Mouse (Mus musculus): ENCODE results near the gene Tnfsf13b. TPM values are rescaled to one million over a fixed set of nuclear protein-coding genes. Genes with fewer than 3 reads are reported as not detected.

The Tnfsf13b gene
- total RNA-seq, 1 experiment from 2014 or later, result 15.4 TPM

DNA sequence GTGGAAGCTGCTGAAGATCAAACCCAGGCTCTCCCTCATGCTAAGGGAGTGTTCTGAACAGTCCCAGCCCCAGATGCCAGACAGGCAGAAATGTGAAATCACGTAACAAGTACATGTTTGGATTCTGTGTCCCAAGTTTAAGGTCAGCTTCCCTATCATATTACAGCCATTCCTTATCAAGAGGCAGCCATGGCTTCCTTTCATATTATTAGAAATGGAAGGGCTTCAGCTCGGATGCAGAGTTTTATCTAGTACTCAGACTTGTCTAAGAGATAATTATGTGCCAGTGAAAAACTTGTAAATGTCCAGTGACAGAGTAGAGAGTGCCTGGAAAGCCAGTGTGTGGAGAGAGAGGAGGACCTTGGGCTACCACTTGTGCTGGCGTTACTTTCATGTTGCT lies 34.6 kb downstream of the Tnfsf13b start:
- no peak for ATAC-seq (ENCODE audit: extremely low read depth, insufficient number of reproducible peaks, low FRiP score, poor library complexity, severe bottlenecking)

DNA sequence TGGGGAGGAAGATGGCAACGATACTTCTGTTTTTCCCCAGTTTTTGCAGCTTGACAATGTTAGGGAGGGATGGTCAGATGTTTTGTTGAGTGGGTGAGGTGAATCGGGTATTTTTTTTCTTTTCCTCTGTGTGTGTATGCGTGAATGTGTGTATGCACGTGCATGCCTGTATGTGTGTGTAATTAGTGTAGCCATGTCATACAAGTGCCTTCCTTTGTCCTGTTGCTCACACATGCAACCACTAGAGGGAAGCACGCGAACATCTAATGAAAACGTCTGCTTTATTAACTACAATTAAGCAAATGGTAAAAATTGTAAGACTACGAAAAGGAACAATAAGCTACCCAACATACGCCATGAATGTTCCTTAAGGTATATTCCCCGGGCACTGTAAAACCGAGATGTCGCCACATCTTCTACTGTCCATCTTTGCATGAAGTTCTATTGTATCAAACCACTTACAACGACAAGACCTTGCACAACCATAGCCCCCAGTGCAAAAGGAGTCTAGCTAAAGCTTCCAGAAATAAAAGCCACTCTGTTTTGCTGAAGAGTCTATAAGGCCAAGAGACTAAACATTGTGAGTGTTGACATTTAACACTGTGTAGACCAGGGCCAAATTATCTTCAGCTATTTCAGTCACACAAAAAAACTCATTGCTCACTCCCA lies 37.7 kb downstream of the Tnfsf13b start:
- no peak for ATAC-seq (ENCODE audit: extremely low read depth, insufficient number of reproducible peaks, low FRiP score, poor library complexity, severe bottlenecking)

DNA sequence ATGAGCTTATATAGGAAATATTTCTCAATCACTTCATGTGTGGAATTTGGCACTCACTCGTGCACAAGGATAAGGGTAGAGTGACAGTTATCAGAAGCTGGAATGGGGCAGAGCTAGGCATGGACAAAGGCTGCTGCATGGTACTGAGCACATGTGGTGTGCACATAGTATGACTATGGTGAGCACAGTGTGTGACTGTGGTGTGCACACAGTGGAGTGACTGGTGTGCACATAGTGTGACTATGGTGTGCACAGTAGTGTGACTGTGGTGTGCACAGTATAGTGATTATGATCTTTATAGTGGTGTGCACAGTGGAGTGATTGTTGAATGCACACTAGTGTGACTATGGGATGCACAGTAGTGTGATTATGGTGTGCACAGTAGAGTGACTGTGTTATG lies 39.5 kb downstream of the Tnfsf13b start:
- ATAC-seq (ENCODE audit: extremely low read depth, insufficient number of reproducible peaks, low FRiP score, poor library complexity, severe bottlenecking), result no peak

DNA sequence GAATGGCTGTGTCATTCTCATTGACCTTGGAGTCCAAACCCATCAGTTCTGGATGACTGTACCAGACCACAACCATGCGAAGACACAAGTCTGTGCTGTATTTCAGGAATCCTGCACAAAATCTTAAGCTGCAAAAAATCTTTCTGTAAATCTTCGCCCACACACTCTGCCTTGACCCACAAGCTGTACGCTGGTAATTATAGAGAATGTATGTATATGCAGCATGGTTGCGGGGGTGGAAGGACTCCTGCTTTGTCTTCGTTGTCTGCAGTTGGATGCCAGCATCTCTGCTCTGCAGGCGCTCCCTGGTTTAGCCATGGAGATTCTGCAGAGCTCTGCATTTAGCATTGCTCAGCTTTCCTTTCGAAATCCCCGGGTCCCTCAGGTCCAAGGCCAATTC lies 42.9 kb downstream of the Tnfsf13b start:
- no peak for ATAC-seq (ENCODE audit: extremely low read depth, insufficient number of reproducible peaks, low FRiP score, poor library complexity, severe bottlenecking)

DNA sequence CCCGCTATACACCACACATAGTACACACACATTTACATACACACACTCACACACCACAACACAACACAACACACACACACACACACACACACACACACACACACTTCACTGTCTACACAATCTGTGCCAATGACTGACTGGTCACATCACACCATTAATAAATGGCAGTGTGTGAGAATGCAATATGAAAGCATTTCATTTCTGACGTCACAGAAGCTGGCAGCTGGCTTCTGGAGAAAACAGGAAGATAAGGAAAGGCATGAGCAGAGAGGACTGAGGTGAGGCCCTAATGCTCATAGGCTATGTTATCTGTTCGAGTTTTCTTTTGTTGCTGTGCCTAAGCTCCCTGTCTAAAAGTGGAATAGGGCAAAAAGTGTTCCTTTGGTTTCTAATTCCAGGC lies 45.3 kb downstream of the Tnfsf13b start:
- ATAC-seq (ENCODE audit: extremely low read depth, insufficient number of reproducible peaks, low FRiP score, poor library complexity, severe bottlenecking), result no peak

DNA sequence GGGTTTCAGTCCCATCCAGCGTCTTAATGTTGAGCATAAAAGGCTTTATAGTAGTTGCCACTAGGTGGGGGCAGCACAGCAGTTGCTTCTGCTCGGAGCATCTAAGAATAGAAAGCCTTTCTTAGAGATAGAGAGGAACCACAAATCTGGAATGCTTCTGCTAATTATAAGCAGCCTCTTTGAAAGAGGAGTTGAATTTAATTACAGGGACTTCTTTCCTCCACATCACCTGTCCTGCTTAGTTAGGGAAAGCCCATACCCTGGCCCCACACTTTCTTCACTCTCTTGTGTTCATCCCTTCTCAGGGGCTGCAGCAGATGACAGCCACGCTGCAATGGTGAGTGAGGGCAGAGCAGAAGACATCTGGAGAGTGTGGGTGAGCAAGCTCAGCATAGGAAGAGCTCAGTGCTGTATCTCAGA lies 47.3 kb downstream of the Tnfsf13b start:
- ATAC-seq (ENCODE audit: extremely low read depth, insufficient number of reproducible peaks, low FRiP score, poor library complexity, severe bottlenecking), result no peak

DNA sequence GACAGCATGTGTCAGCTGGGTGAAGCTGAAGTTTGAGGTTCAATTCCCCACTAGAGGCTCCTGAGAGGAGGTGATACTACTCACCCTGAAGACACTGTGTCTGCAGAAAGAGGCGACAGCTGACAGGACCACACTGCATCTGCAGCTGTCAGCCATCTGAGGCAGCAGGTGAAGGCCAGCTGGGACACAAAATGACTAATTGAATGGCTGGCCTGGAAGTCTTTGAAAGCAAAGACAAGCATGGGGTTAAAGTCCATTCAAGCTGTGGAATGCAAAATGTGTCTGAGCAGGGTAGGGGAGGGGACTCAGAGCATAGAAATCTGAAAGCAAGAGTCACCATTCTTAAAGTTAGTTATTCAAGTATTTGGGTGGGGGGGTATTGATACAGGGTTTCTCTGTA lies 54.7 kb downstream of the Tnfsf13b start:
- ATAC-seq (ENCODE audit: extremely low read depth, insufficient number of reproducible peaks, low FRiP score, poor library complexity, severe bottlenecking), result no peak

DNA sequence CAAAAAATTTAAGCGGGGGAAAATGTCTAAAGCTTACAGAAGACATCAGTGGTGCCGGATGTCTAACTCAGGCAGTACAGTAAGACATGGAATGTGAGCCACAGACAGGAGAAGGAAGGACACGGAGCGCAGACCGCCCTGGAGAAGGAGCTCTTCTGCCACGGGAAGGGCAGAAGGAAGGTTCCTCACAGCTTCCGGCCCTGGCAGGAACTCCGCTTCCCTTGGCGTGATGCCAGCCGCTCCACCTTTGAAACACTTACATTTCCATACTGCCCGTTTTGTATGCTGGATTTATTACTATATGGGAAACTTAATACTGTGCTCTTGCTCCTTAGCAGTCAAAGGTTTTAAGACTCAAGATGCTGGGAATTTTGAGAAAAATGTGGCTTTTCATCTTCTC lies 60.6 kb downstream of the Tnfsf13b start:
- no peak for ATAC-seq (ENCODE audit: extremely low read depth, insufficient number of reproducible peaks, low FRiP score, poor library complexity, severe bottlenecking)

DNA sequence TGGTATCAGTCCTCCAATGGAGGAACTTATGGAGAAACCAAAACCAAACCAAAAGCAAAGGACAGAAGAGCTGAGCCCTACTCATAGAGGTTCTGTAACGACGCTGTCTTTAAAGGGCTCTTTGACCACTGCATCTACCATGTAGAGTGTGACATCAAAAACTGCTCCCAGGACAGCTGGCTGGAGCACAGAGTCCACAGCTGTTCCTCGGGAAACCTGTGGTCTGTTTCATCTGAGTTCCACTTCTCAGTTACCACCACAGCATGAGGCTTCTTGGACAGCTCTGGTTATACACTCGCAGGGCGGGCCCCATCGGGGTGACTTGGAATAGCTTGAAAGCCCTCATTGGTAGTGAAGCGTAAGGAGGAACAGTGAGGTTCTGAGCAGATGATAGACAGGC lies 61.5 kb downstream of the Tnfsf13b start:
- ATAC-seq (ENCODE audit: extremely low read depth, insufficient number of reproducible peaks, low FRiP score, poor library complexity, severe bottlenecking), result no peak

DNA sequence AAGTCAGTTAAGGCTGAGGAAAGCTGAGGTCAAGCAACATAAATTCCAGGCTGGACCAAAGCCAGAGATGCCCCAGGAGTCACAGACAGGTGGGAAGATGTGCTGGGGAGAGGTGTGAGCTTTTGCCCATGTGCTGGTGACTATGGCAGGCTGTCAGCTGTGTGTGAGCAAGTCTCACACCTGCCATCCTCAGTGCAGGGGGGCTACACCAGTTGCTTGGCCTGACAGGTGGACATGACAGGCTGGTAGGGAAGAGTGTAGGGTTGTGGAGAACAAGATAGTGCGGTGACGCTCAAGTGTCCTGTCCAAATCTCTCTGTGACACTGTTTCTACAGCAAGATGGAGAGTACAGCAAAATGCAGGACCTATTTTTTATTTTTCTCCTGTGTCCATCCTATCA lies 66.1 kb downstream of the Tnfsf13b start:
- ATAC-seq (ENCODE audit: extremely low read depth, insufficient number of reproducible peaks, low FRiP score, poor library complexity, severe bottlenecking), result no peak

Other genes starting within 250 kb of the Tnfsf13b start
- gene Fam155a, start 235.3 kb upstream of the Tnfsf13b start, total RNA-seq (2017), result not detected in 2 replicates
- not detected in 2 replicates for gene Gm10217, start 142.2 kb upstream of the Tnfsf13b start, total RNA-seq (2017)
- gene Lig4, start 28.8 kb upstream of the Tnfsf13b start, total RNA-seq (2017), result 1.5 and 3.4 TPM in 2 replicates
- gene Abhd13, start 28.8 kb upstream of the Tnfsf13b start, total RNA-seq (2017), result 25.9 and 28.9 TPM in 2 replicates
- 0.12 TPM in 1 of 2 replicates, not detected in the other for gene Myo16, start 147.4 kb downstream of the Tnfsf13b start, total RNA-seq (2017)

Data from neutrophil, adult 5-6 weeks (primary cell).